Mouse (Mus musculus): ENCODE results near the gene Ebf3.

The Ebf3 gene

DNA sequence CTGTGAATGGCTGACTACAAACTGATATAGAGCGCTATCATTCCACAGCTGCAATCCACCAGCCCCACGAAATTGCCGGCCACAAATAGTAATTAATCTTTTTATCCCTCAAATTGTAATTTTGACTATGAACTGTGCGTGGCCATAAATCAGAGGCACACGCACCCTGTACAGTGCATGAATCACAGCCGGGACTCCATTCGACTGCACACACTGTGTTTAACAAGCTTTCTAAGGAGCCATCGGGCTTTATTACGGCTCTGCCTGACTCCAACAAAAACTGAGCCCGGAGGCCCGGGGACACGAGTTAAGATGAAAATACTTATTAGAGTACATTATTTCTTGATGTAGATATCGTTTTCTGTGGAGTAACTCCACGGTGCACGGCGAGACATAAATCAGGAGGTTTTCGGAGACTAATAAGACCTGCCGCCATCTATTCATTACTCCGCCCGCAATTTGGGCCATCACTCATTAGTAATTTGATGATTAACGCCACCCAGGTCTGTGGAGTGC lies 107.4 kb downstream of the Ebf3 start:
- DNase-seq (ENCODE audit: low spot score in 2 of 2): no peak

DNA sequence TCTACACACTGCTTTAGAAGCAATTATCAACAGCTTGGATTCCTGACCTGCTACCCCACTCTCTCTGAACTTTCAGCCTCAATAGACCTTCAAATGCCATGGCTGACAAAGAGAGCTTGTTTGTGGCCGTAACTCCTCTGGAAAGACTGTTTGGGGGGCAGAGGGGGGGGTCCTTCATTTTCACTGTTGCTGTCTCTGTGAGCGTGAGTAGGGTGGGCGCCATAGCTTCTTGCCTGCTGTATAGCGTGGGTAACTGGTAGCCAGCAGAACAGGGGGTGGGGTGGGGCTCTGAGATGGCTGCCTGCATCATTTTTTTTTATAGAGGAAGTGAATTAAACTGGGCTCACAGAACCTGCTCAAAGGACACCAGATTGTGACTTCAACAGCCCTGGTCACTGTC lies 114.7 kb downstream of the Ebf3 start:
- no peak for DNase-seq (ENCODE audit: low spot score in 2 of 2)

DNA sequence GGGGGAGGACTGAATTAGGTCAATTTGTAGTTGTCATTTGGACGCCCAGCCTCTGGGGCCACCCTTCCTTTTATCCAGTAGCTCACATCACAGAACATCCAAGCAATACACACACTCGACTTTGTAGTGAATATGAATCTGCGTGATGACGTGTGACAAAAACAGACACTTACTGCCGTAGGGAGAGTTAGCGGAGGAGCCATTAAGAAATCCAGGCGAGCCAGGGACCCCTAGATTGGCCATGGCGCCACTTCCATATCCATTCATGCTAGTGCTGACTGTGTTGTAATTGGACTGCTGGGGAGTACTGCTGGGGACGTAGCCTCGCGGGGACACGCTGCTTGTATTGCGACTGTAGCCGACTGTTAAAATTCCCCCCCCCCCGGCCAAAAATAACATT lies 115.3 kb downstream of the Ebf3 start:
- no peak for DNase-seq (ENCODE audit: low spot score in 2 of 2)

DNA sequence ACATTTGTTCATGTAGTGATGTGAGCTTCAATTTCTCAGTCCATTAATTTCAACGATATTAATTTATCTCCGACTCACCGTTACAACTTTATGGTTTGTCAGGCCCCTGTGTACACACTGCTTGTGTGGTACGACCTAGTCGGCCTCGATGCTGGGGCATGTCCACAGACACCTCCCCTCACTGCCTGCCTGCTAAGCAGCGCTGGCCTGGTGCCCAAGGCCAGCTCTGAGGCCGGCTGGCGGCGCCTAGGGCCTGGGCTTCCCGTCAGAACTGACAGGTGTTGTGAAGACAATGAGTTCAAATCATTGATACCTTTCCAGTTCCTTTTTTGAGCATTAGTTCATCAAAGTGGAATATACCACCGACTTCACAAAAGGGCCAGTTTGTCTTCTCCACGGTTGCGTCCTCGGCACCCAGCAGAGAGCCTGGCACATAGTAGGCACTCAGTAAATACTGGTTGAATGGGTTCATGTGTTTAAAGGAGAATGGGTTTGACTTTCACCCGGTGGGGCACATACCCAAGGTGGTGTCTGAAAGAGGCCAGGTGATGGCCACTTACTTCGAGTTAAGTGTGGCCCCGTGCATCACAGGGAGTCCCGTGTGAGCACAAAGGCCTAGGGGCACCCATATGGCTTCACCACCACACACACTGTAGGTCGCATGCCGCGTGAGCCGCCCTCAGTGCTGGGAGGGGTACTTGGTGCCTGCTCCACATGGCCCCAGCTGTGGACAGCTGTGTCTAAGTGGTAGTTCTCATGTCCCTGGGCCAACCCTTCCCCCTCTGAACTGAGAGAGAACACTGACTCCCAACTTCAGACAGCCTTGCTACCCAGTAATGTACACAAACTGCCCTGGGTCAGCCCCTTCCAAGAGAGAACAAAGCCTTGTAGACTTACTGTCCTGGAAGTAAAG lies 116.9 kb downstream of the Ebf3 start:
- no peak for DNase-seq (ENCODE audit: low spot score in 2 of 2)

DNA sequence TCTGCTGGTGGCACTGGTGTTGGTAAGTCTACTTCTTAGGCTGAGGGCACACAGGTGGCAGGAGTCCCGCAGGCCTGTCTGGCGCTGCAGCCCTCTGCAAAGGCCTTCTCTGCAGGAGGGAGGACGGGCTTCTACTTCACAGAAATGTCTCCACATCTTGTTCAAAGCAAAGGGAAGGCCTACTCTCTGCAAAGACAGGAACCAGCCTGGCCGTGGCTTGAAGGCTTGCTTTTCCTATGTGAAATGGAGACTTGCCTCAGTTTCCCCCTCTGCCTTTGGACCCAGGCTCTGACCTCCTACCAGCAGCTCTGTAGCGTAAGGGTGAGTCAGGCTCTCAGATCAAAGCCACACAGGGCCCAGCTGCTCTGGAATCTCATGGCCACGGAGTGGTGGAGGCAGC lies 117.7 kb downstream of the Ebf3 start:
- DNase-seq (ENCODE audit: low spot score in 2 of 2): no peak

DNA sequence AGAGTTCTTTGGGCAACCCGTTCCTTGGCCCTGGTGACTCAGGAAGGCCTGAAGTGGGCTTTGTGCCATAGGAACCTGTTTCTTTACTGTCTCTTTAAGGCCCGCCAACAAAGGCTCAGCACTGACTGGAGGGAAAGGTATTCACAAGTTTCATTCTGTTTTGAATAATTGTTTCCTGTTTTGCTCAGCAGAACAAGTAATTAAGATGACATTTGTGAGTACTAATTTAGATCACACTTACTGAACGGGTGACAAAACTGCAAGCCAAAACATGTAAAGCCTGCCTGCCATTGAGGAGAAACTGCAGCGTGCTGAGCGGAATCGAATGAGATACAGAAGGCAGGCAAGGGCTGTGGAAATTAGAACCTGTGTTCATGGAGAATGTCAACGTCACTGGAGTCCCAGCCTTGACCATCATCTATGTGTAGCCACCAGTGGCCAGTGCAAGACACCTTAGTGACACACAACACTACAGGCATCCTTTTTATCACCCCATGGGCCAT lies 121.4 kb downstream of the Ebf3 start:
- no peak for DNase-seq (ENCODE audit: low spot score in 2 of 2)

DNA sequence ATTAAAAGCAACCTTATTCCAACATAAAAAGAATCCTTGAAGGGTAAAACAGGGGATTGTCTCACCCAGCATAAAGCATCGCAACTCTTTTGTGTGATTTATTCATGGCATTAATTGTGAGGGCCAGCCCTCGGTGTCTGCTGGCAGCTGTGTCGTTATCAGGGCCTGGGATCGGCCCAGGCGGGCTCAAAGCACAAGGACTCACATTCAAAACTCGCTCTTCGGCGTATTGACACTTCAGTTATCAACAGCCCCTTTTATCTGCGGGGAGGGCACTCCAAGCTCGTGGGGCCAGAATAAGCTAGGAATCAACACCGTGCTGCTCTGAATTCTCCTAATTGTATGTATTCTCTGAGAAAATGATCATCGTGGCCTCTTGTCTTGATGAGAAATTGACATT lies 122.4 kb downstream of the Ebf3 start:
- DNase-seq (ENCODE audit: low spot score in 2 of 2): no peak

DNA sequence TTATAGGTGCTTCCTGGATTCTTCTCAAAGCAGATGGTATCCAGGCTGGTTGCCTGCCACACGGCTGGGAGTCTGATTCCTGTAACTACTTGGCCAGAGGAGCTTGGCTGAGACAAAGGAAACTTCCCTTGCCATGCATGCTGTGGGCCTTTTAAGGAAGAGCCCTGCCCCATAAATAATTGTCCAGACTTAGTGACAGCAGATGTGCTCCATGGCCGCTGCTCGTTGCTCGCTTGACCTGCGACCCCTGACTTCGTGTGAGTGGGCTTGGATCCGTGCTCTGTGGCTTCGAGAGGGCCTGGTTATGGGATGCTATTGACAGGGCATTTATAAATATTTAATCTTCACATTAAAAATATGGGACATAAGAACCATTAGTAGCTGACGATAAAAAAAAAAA lies 142.0 kb downstream of the Ebf3 start:
- no peak for DNase-seq (ENCODE audit: low spot score in 2 of 2)

DNA sequence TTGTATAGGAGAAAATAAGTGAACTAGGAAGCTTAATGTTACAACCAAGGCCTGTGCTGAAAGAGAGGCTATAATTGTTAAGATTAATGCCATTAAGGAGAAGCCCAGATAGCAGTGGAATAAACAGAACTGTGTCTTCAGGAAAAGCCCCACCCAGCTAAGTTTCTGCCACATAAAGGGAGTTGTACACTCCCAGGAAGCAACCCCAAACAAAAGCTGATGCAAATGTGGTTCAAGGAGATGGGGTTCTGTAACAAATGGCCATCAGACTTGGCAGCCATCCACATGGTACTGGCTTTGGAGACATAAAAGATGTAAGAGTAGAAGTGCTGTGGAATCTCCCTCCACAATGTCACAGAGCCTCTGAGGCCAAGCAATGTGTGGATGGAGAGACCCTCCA lies 155.2 kb downstream of the Ebf3 start:
- no peak for DNase-seq (ENCODE audit: low spot score in 2 of 2)

DNA sequence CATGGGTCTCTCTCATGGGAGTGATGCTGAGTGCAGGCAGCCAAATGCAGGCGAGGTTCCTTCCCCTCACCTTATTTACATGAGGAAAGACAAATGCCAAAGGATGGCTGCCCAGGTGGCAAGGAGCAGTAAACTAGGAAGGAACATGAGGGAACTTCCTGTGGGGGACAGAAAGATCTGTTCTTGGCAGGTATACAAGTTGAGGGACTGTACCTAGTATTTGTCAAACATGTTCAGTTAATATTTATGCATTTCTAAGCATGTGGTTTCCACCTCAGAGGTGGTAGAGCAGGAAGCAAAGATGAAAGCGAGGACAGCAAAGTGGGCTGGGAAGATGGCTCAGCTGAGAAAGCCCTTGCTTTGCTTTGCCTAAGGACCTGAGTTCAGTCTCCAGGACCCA lies 159.6 kb downstream of the Ebf3 start:
- DNase-seq (ENCODE audit: low spot score in 2 of 2): no peak

DNA sequence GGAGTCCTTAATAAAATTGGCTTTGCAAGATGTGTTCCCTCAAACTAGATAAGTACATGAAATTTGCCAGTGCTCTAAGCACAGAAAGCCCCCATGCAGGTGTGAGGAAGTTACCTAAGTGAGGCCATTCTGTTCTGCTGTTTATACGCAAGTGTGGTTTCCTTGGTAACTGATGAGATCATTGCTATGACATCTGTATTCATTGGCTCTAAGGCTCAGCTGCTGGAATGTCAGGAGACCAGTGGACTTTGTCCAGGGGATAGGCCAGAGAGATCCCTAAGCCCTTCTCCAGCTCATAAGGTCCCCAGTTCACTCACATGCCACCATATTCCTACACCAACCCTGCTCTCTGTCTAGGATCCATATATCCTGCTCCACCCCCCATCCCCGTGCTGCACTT lies 162.4 kb downstream of the Ebf3 start:
- DNase-seq (ENCODE audit: low spot score in 2 of 2): no peak

DNA sequence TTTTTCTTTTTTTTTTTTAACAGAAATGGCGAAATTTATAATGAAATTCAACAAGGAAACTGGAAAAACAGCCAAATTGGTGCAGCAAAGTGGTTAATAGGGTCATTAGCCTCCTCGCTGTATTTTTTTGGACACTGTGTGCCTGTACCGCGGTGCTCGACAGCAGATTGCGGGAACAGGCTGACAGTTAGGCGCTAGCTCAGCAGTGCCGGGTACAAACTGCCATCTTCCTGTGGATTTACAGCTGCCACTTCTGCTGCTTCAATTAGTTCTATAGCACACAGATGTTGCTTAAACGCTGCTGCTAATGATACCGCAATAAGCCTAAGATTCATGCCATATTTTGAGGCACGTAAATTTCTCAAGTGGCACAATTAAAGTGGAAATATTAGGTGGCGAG lies 167.1 kb downstream of the Ebf3 start:
- no peak for DNase-seq (ENCODE audit: low spot score in 2 of 2)

Data from frontal cortex, postnatal 10 days (tissue).